Mouse (Mus musculus) lung, adult 10 weeks (tissue): ENCODE data around the gene Marcks. TPM values are rescaled to one million over a fixed set of nuclear protein-coding genes. Genes with fewer than 3 reads are reported as not detected.

Source experiments
- polyA plus RNA-seq: library from polyadenylated mRNA; stranded (reverse); fragments of 350-450 nt; fragmentation: Illumina TruSeq; extraction: RNeasy Lipid Tissue Mini Kit (QIAGEN cat#74804); gene quantifications from one replicate; pipeline ENCODE4 v1.2.3, GENCODE M21; 2014; ENCODE audit warnings: low read depth, low replicate concordance; ENCODE audit not compliant: insufficient read depth

Marcks gene
- 69.0 TPM for polyA plus RNA-seq

GRCm38 (mm10) chr10:37138778-37139442 is at the start of gene Marcks:
TSS of gene Marcks (minus strand) at chr10:37138920.

Other genes with a start within 250 kb of the Marcks start
- gene Hdac2, start 164.4 kb downstream of the Marcks start, polyA plus RNA-seq, result 44.1 TPM